Mouse (Mus musculus): ENCODE data around the gene Sez6l2.

- no peak for TF ChIP-seq POLR2A (IDR thresholded peaks at IDR 0.05; ENCODE audit: low read depth, low read length)
- no peak for TF ChIP-seq CTCF (IDR thresholded peaks at IDR 0.05; ENCODE audit: borderline replicate concordance, insufficient read depth, low read length)
Observed at GRCm38 (mm10) chr7:126952646-126953045, 2.3 kb downstream of the Sez6l2 start.

Data from embryonic fibroblast, embryonic 13.5 days (primary cell).